Mouse (Mus musculus) left cerebral cortex, postnatal 14 days (tissue): ENCODE results near the gene Ormdl2. TPM values are rescaled to one million over a fixed set of nuclear protein-coding genes. Genes with fewer than 3 reads are reported as not detected.
"Not testable (repeated sequence)": the region's sequence is repeated elsewhere in the genome, so short reads cannot be mapped to it uniquely, and the experiment has no call there.

Experiments
- DNase-seq, 2 experiments: peaks; one replicate each; pipeline ENCODE4 v3.0.0; 2021 to 2022; ENCODE audit warnings: low spot score in 2 of 2, mixed read lengths in 1 of 2
- intact Hi-C: fragments of 180-260 bp; cut with DNase I; formaldehyde crosslinking; loops from one replicate; pipeline ENCODE4 v1.15.1; 2025
- long read RNA-seq, 2 experiments: library from polyadenylated mRNA; stranded (forward); transcript quantifications; one replicate each; pipeline ENCODE4 v2.0.0; 2021
- total RNA-seq, 2 experiments: library from RNA; stranded (reverse); gene quantifications; 2 replicates each; pipeline ENCODE4 v1.2.3; 2021

Gene Ormdl2
- total RNA-seq = 1 to 10 TPM; 5.6 to 7.2 TPM
- long read RNA-seq, experiment 1, transcript Ormdl2-201 (4 exons, 1,573 nt) = major isoform, 6 of 18 reads
- long read RNA-seq, experiment 1, partial matches to known transcripts = 1 of 18 reads
- long read RNA-seq, experiment 1, other reads (novel, unspliced or antisense) = 10 of 18 reads
- long read RNA-seq, experiment 2, transcript Ormdl2-201 (4 exons, 1,573 nt) = major isoform, 6 of 13 reads
- long read RNA-seq, experiment 2, partial matches to known transcripts = 0 of 13 reads
- long read RNA-seq, experiment 2, other reads (novel, unspliced or antisense) = 4 of 13 reads

- intact Hi-C loops = no loop called here
- DNase-seq = peak; percentile 99 to 100
These were observed at the start of gene Ormdl2 for GRCm38 (mm10) chr10:128821358-128822056. Ormdl2 (minus strand) TSS chr10:128821645.

GRCm38 (mm10) chr10:128870341-128870740, 48.9 kb upstream of the Ormdl2 start:
- intact Hi-C loops = no loop called here
- no peak for DNase-seq

DNA sequence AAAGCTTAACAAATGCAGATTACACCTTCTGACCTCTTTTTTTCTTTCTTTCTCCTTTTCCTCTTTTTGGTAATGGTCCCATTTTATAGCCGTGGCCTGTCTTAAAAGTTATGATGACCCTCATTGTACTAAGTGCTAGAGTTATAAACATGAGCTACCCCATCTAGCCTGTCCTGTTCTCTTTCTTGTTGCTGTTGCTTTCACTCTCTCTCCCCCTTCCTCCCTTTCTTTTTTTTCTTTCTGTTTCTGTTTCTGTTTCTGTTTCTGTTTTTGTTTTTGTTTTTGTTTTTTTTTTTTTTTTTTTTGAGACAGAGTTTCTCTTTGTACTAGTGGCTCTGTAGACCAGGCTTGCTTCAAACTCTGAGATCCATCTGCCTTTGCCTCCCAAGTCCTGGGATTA, 45.1 kb upstream of the Ormdl2 start:
- DNase-seq = no peak
- intact Hi-C loops = no loop called here

GRCm38 (mm10) chr10:128866042-128866441, 44.6 kb upstream of the Ormdl2 start:
- no peak for DNase-seq

GRCm38 (mm10) chr10:128861176-128861575, 39.7 kb upstream of the Ormdl2 start:
- DNase-seq = no peak
- intact Hi-C loops = no loop called here

More at GRCm38 (mm10) chr10:128866042-128866441, 44.6 kb upstream of the Ormdl2 start:
- intact Hi-C loops = no loop called here

DNA sequence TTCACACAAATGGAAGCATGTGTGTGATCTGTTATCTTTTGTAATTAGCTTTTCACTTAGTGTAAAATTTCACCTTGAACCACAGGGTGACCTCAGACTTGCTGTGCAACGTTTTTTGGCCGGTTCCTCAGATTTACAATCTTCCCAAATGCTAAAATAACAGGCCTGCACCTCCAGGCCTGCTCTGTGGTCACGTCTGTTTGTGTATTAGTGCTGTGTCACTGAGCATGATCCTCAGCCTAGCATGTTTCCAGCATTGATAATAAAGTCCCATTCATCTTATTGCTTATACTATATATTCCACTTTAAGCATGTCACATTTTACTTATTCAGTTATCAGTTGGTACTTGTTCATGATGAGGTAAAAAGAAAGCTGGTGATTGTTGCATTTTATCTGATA, 28.9 kb upstream of the Ormdl2 start:
- no peak for DNase-seq
- intact Hi-C loops = no loop called here

DNA sequence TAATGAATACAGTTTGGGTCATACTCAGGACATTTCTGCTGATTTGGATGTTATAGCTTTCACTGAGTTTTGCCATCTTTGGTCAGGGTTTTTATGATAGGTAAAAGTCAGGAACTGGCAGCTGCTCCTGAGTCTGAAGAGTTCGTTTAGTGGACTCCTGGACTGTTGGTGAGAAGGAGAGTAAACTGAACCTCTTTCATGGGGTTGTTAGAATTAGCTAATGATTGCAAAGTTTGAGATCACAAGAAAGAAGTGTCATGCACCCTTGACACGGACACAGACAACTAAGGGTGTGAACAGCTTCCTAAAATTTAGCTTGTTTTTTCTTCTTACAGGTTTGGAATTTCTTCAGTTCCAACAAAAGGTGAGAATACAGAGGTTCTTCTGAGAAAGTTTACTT, 27.0 kb upstream of the Ormdl2 start:
- intact Hi-C loops = loop anchor here (5.0 kb wide), 1 partner anchor 129 kb away; no protein-coding TSS in a partner anchor
- DNase-seq = no peak

GRCm38 (mm10) chr10:128846664-128847063, 25.2 kb upstream of the Ormdl2 start:
- intact Hi-C loops = loop anchor here (5.0 kb wide), 1 partner anchor 131 kb away; no protein-coding TSS in a partner anchor
- DNase-seq = no peak

DNA sequence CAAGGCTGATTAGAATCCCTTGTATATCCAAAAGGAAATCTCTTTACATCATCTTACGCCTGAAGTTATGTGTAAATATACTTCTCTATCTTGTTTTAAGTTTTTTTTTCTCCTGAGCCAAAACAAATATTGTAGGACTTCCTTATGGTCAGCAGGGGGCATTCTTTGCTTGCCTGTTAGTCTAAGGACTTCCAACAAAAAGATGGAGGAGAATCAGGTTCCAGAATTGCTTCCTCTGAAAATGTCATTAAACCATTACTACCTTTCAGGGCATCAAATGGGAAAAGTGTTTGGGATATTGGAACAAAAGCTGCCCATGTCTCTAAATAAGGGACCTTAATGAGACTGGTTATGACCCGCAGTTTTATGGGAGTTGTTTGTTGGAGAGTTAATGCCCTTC, 24.1 kb upstream of the Ormdl2 start:
- DNase-seq = peak; percentile 24 to 33
- intact Hi-C loops = loop anchor here (2.0 to 5.0 kb wide), 2 partner anchors 49 to 132 kb away; no protein-coding TSS in a partner anchor

DNA sequence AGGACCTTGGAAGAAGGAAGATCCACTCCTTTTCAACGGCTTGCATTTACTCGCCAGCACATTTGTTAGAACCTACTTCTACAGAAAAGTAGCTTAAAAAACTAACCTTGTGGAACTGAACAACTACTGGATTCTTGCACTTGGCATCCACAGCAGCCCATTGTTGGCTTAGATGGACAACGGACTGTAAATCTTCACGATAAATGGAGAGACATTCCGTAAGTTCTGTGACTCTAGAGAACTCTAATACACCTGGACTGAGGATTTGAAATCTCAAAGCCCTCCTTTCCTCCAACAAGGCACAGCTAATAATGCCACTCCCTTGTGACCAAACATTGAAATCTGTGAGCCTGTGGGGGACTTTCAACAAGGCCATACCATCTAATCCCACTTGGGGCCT, 21.8 kb upstream of the Ormdl2 start:
- intact Hi-C loops = no loop called here
- DNase-seq = no peak

DNA sequence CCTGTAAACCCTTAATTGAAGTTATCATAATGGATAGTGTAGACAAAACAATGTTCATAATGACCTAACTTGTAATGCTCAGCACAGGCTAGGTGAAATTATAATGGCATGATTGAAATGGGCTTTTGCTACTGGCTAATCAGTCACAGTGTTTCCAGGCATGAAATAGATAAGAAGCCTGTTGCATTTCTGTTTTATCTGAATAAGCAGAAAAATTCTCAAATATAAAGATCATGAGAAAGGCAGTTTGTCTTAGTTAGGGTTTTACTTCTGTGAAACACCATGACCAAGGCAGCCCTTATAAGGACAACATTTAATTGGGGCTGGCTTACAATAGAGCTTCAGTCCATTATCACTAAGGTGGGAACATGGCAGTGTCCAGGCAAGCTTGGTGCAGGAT, 19.2 kb upstream of the Ormdl2 start:
- intact Hi-C loops = no loop called here
- no peak for DNase-seq

- intact Hi-C loops = no loop called here
These were observed 18.0 kb upstream of the Ormdl2 start for GRCm38 (mm10) chr10:128839434-128839833.

DNA sequence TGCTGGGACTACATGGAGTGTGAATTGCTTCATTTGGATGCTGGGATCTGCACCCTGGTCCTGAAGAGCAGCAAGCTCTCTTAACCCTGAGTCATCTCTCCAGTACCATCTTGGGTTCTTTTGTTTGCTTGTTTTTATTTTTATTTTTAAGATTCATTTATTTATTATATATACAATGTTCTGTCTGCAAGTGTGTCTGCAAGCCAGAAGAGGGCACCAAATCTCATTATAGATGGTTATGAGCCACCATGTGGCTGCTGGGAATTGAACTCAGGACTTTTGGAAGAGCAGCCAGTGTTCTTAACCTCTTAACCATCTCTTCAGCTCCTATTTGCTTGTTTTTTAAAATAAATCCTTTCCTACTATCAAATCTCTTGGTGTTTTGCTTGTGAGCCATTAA, 16.0 kb upstream of the Ormdl2 start:
- intact Hi-C loops = no loop called here
- DNase-seq = no peak

More at GRCm38 (mm10) chr10:128839434-128839833, 18.0 kb upstream of the Ormdl2 start:
- DNase-seq = no peak

GRCm38 (mm10) chr10:128823821-128824220, 2.4 kb upstream of the Ormdl2 start:
- DNase-seq = no peak
- intact Hi-C loops = no loop called here

- DNase-seq, intact Hi-C loops: not testable (repeated sequence)
These were observed 1.6 kb upstream of the Ormdl2 start for GRCm38 (mm10) chr10:128823087-128823486.

- DNase-seq = no peak
- intact Hi-C loops = no loop called here
These were observed 690 bp upstream of the Ormdl2 start for GRCm38 (mm10) chr10:128822135-128822534.

GRCm38 (mm10) chr10:128820217-128820616, 1.2 kb downstream of the Ormdl2 start:
- DNase-seq = no peak
- intact Hi-C loops = no loop called here

DNA sequence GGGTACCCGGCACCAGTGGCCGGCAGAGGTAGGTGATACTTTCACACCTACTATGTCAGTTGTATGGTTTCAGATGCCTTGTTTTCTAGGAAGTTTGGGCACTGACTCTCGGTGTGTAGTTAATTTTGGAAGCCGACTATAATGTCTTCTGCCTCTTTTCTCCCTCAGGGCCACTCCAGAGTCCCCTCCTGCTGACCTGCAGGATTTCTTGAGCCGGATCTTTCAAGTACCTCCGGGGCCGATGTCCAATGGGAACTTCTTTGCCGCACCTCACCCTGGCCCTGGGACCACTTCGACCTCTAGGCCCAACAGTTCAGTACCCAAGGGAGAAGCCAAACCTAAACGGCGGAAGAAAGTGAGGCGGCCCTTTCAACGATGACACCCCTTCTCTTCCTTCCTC, 4.4 kb downstream of the Ormdl2 start, which contains the start of gene Sarnp:
Sarnp (plus strand) TSS at position 301 of the 400 bp plus-strand sequence.
- DNase-seq = no peak
- intact Hi-C loops = no loop called here

GRCm38 (mm10) chr10:128807018-128807417, 14.4 kb downstream of the Ormdl2 start:
- intact Hi-C loops = no loop called here

DNA sequence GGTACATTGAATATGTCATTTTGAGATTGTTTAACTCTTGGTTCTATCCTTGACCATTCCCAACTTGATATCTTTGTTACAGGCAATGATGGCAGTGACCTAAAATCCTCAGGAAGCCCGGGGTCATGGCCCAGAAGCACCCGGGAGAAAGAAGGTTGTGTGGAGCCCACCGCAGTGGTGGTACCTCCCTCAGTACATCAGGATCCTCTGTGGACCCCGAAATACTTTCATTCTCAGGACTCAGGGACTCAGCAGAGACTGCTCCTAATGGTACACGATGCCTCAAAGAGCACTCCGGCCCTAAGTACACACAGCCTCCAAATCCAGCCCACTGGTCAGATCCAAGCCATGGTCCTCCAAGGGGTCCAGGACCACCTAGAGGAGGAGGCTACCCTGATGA, 15.4 kb downstream of the Ormdl2 start:
- intact Hi-C loops = no loop called here
- no peak for DNase-seq

More at GRCm38 (mm10) chr10:128807018-128807417, 14.4 kb downstream of the Ormdl2 start:
- DNase-seq = no peak
